Mouse (Mus musculus) skeletal muscle tissue, adult 2 months (tissue): Measurements from ENCODE around the gene Arhgap25.
"Not testable (repeated sequence)": the region's sequence is repeated elsewhere in the genome, so short reads cannot be mapped to it uniquely, and the experiment has no call there.

ENCODE experiments used
- DNase-seq: peaks from one replicate; pipeline ENCODE4 v3.0.0-alpha.2; 2012; ENCODE audit warnings: low read depth, low spot score

The Arhgap25 gene

DNA sequence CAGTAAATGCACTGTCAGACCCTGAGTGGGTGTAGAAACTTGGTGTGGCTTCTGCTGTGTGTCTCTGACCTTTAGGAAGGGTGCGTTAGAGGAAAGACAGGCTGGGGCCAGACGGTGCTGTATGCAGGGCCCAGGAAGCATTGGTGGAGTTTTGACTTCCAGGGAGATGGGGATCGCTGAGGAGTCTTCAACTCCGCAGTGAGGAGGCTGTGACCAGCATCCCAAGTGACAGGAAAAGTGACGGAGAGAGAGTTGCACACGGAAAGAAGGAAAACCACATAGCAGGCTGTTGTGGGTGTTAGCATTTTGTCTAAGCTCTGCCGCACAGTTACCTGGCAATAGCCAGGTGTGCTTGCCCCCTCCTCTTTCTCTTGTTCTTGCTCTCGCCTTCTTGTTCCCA, 3.2 kb upstream of the Arhgap25 start:
- DNase-seq = no peak

DNA sequence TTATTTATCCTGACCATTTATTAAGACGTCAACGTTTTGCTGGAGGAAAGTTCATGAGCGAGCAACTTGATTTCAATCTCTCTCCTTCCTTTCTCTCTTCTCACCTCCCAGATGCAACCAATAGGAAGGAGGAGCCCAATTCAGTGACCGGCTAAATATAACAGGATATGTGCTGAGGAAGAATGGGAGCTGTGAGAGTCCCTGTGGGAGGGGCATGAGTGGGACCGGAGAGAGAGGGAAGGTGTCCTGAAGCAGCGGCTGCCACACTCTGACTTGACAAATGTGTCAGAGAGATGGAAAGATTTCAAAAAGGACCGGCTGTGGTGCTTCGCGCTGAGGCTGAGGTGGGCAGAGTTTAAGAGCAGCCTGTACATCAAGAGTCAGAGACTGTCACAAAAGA, 2.6 kb upstream of the Arhgap25 start:
- no peak for DNase-seq

DNA sequence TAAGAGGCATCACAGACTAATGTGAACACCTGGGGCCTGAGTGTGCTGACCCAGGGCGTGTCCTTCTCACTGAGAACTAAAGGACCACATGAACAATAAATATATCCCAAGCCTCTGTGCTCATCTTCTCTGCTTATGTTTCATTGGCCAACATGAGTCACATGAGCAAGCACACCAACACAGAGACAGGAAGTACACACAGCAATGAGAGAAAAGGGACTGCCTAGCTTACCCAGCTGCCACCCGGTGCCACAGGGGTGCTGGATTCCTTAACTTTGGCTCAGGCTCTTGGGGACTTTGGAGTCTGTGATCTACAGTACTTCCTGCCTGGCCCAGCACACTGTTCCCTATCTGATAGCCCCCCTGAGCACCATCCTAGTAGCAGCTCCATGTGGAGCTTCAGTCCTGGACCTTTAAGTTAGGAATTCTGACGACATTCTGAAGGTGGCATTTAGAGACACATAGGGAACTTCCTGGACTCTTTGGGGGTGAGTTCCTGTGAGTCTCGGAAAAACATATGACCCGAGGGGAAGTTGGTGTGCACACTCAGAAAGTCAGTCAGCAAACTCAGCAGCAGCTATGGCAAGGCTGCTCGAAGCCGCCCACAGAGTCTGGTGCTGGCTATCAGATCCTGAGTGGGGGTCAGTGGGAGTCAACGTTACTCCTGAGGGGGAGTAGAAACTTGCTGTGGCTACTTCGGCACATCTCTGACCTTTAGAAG, 2.0 kb upstream of the Arhgap25 start:
- DNase-seq = peak; percentile 10

DNA sequence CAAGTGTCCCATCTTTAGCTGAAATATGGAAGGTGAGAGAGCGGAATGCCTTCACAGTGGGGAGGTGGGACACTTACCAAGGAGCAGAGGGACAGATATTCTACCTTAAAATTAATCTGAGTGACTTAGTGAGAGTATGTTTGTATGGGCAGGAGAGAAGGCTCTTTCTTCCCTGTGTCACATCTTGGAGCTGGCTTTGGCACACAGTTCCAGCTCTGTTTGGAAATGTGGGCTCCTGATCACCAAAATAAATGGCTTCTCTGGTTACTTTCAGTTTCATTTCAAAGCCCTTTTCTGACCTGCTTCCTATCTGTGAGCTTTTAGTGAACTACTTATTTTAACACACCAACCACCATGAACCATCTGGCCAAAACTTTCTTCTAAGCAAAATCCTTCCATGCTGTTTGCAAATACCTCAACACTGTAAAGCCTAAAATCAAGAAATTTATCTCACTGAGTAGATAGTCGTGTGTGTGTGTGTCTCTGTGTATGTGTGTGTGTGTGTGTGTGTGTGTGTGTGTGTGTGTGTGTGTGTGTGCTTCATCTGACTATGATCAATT, 1.5 kb downstream of the Arhgap25 start:
- no peak for DNase-seq

DNA sequence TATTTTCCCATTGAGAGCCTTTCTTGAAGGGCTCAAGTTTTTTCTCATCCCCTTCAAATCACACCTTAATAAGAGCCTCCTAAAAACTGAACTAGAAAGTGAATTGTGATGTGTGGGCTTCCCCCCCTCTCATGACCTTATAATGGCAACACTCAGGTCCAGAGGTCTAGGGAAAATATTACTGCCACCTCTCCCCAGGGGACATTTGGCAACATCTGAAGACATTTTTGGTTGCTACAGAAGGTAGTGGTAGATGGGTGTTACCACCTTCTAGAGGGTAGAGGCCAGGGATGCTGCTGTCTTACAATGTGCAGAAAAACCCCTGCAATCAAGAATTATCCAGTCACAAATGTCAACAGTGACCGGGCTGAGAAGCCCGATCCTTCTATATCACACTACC, 2.7 kb downstream of the Arhgap25 start:
- no peak for DNase-seq

DNA sequence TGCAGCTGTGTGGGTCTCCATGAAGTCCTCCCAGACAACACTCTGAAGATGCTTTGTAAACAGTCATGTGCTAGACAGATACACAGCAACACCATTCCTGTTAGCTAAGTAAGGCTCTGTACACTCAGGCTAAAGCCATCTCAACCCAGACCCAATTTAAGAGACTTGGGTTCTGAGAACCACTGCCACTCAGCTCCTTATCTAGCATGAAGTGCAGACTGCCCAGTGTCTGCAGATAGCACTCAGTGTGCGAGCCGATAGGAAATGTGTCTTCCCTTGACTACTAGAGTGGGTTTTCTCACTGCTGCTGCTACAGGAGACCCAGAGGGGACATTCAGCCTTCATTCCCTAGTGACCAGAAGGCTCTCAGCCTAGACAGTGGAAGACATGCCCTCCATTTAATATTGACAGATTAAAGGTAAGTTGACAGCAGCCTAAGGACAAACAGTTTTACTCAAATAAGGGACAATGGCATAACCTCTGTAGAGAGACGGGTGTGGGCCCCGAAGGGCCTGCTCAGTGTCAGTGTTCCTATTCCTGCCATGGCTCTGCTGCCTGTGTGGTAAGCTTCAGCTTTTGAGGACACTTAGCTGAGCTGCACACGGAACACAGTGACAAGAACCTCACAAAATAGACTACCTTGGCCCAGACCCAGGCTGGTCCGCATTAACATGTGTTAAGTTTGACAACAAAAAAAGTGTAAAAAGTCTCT, 5.1 kb downstream of the Arhgap25 start:
- no peak for DNase-seq

DNA sequence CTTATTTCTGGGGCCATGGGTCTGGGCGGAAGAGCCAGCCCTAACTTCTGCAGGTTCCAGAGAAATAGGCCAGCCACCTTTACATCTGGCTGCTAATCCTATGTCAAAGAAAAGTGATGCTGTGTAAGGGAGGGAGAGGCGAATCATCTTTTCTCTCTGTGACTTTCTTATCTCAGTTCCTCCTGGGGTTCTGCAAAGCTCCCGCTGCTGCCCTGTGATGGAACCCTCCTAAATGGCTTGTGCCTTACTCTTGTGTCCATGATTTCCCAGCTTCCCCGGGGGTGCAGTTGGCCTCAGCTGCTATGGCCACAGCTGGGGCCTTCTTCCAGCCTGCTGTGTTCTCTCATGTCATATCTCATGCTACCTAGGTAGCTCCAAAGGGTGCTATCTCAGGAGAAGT, 5.7 kb downstream of the Arhgap25 start:
- DNase-seq = no peak

DNA sequence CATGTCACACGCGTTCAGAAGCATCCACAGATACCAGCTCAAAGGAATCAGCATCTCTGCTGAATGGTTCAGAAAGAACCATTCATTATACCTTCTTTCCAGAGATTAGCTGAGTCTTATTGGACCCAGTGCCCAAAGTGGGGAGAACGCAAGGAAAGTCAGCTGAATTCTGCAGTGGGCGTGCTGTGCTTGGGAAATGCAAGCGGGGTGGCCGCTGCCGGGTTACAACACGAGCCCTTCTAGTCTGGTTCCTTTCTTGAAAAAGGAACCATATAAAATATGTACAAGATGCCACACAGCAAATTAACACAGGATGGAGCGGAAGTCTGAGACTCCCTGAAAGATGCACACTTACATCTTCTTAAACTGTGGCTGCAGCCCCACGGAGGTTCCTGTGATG, 7.9 kb downstream of the Arhgap25 start:
- no peak for DNase-seq

DNA sequence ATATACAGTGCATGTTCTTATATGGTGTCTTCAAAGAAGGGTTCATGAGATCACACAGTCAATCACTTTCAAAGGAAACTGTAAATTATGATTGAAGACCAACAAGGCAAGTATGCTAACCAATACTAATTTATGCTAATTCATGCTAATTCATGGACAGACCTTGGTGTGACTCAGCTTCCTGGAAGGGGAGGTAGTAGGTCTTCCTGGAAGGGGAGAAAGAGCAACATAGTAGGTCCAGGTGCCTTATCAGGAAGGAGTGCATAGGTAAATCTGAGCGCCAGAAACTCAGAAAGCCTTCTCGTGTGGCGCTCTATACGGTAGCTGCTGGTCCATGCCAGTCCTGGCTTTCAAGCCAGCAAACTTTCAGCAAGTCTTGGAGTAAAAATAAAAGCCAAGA, 8.8 kb downstream of the Arhgap25 start:
- DNase-seq = no peak

DNA sequence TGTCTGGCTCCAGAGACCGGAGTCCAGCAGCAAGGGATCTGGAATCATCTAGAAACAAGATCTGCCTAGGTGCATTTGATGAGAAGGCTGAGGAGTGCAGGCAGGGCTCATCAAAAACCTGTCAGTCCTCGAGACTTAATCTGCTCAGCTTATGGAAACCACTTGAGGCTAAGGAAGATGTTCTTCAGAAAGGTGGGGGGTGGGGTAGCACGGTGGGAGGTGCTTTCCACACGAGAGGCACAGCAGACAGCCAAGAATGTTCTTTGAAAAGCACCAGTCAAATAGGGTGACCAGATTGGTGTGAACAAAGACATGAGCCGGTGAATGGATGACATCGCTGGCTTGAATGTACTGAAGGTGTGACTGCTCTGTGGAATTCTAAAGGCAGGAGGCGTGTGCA, 9.3 kb downstream of the Arhgap25 start:
- DNase-seq = no peak

DNA sequence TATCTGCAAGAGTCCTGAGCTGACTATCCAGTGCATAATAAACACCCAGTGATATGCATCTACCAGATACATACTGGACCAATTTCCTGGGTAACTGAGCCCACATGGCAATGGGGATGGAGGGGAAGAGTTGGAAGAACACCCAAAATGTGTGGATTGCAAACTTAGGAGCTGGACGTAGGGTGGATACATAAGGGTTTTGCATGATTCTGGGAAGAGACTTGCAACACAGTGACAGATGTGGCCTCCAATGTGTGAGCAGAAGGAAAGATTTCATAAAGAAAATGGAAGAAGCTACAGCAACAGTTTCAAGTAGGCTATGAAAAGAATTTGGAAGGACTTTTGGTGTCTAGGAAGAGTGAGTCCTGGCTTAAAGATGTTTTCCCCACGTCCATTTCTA, 10.0 kb downstream of the Arhgap25 start:
- DNase-seq = no peak

DNA sequence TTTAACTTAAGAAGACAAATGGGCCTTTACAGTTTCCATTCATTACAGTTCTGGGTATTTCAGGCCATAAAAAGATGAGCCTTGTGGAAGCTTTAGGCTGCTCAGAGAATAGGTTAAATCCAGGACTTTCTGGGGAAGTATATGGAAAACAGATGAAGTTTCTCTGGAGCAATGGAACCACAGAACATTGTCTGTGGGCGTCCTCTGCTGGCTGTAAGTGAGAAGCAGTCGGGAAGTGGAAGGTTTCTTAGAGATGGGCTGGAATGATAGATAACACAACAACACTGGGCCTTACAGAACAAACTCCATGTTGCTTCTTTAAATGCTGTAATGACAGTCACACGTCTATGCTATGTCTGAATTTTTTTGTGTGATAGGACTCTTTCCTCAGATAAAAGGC, 10.8 kb downstream of the Arhgap25 start:
- DNase-seq = no peak

DNA sequence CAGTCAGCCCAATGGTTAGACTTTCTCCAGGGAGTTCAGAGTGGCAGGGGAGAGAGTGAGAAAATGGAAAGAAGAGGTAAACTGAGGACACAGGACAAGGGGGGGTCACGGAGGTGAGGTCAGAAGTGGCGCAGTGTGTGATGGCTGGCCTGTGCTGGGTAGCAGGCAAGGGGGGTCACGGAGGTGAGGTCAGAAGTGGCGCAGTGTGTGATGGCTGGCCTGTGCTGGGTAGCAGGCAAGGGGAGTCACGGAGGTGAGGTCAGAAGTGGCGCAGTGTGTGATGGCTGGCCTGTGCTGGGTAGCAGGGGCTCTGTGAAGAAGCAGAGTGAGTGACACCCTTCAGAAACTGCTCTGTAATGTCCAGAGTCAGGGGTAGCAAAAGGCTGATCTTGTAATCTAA, 11.4 kb downstream of the Arhgap25 start:
- not testable (repeated sequence) for DNase-seq

DNA sequence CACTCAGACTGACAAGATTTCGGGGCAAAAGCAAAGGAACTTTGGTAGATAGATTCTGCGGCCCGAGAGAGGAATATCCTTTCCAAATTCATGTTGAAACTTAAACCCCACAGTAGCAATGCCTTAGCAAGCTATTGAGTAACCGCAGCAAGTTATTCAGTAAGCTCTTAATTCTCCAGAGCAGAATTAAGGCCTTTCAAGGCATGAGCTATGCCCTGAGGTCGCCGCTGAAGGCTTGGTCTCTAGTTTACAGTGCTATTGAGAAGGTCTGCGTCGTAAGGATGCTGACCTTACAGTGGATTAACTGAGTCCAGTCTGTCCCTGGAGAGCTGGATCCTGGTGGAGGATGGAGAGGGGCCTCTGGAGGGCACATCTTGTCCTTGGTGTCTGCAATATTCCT, 12.5 kb downstream of the Arhgap25 start:
- DNase-seq = no peak

DNA sequence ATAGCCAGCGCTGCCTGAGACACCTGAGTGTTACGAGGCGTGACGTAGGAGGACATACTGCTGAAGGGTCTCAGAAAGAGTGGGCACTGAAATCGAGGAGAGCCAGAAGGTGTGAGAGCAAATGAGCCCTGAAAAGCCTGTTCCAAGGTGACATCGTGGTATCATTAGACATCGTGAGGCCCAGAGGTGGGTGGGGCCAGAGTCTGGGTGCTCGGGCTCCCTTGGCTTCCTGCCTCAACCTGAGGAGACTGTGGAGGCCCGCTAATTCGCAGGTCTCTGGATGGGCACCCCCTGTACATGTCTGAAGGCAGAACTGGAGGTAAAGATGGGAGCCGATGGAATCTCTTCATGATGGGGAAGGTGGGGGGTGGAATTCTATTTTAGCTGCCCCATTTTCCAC, 13.2 kb downstream of the Arhgap25 start:
- DNase-seq = no peak

DNA sequence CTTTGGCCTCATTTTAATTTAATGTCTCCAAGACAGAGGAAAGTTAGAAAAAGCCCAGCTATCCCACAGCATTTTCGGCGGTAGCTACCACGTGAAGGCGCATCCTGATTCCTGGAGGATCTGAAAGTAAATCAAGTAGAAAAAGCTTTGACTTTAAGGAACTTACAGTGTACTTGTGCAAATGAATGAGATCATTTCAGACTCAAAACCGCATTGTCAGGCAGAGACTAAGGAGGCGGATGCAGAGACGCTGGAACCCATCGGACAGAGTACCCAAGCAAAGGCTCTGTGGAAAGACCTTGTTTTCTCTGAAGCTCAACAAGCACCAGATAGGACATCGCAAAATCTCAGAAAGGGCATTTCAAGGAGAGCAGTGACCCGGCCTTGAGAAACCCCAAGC, 14.4 kb downstream of the Arhgap25 start:
- DNase-seq = no peak

DNA sequence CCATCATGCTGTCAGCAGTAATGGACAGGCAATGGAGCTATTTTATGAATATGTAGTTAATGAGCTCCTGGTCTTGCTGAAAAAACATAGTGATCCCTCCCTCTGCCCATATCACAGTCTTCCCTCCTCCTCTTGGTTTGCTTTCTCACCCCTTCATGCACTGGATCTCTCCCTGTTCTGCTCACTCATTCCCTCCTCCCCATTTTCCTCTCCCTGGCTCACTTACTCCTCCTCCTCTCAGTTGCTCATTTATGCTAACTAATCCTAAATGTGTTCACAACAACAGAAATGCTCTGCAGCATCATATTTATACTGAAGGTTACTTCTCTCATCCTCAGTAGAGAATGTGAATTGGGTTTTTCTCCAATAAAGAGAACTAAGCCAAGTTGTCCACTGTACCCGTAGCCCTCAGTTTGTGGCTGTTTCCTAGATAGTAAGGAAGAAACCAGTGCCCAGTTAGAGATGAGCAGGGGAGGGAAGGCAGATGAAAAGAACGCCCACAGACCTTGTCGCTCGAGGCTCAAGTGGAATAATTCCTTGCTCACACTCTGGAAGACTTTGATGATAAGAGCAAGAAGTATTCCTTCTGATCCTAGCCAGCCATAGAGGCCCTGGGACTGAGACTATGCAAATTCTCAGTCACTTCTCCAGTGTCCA, 15.2 kb downstream of the Arhgap25 start:
- no peak for DNase-seq

DNA sequence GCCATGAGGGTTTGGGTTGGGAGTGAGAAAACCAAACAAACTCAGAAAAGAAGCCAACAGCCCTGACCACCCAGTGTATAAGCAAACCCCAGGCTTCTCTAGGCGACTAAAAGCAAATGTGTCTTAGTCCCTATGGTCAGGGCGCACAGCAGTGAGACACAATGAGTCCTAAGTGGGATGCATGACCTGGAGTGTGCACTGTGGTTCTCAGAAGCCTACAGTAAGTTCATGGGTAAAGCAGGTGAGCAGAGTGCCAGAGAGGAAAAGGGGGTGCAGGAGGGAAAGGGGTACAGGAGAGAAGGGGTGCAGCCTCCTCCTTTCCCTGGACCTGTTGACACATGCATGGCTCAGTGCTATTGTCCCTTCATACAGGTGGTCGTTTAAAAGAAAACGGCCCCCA, 18.7 kb downstream of the Arhgap25 start:
- DNase-seq = no peak

DNA sequence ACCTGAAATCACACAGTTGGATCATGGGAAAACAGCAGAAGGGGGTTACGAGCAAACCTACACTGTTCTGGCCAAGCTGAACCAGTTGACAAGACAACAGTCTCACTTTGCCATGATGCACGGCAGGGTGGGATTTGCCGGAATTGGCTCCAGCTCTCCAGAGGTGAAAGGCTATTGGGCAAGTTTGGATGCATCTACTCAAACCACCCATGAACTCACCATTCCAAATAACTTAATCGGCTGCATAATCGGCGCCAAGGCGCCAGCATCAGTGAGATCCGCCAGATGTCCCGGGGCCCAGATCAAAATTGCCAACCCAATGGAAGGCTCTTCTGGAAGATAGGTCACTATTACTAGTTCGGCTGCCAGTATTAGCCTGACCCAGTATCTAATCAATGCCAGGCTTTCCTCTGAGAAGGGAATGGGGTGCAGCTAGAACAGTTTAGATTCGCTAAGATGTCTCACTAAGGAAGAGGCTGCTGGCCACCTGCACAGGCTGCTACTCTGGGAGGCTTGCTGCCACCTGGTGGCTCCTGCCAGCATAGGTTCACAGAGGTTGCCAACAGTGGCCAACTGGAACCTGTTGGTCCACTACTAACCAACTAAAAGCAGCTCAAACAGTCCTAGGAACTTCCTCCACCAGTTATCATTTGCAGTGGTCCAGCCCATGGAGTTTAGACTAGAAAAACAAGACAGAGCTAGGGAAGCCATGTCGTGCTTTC, 19.9 kb downstream of the Arhgap25 start:
- DNase-seq = no peak

DNA sequence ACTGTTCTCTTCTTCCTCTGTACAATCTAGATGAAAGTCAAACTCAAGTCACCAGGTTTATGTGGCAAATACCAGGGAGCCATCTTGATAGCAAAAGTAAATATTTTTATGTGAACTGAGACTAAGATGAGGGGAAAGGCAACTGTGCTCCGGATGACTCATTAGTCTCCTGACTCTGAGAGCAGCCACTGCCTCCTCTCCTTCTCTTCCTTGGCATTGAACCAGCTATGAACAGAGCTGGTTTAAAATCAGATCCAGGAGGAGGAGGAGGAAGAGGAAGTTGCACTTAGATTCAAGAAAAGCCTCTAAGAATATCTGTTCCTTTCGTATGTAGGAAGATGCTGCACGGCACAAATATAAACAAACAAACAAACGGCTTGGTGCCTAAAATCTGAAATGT, 22.1 kb downstream of the Arhgap25 start:
- DNase-seq = peak; percentile 55

DNA sequence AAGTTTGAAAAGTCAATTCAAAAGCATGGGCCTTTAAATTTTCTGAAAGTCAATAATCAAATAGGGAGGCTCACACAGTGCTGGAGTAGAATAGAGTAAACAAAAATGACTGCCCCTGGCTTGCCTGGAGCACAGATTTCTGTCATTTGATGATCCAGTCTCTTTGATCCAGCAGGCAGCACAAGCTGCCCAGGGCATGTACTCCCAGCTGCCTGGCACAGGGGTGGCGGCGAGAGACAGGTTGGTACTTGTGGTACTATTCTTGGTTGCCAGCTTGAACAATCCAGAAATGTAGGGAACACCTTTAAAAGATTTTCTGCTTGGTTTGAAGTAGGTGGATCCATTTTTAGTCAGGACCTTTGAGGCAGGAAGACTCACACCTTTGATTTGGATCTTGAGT, 23.3 kb downstream of the Arhgap25 start:
- no peak for DNase-seq

DNA sequence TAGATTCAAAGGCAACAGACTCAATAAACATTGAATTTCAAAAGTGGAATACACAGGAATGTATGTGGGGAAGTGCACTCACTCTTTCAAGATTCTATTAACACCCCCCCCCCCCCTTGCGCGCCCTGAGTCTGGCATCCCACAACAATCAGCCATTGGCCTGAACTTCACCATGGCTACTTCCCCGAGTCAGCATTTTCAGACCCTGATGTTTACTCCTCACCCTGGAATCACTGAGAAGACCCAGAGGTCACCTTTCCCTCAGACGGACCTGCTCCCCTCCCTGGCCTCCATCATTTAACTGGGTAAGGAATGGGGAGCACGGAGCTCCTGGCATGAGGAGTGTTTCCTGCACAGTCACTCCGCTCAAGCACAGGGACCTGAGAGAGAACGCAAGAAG, 28.2 kb downstream of the Arhgap25 start:
- DNase-seq = no peak
